Mouse (Mus musculus) midbrain, embryonic 16.5 days (tissue): ENCODE data around the gene Dcst1. TPM values are rescaled to one million over a fixed set of nuclear protein-coding genes. Genes with fewer than 3 reads are reported as not detected.

Experiments
- ATAC-seq: fragments of 200-750 bp; cut with Nextera tagmentation; 2 replicates; pipeline ENCODE4 v1.8.0; 2017; ENCODE audit warnings: moderate TSS enrichment
- H3K27ac ChIP-seq: fragments of 300-500 bp; sonication (generic); 2 replicates; pipeline ENCODE4 v1.5.1; 2014; ENCODE audit warnings: mild to moderate bottlenecking, low read length, mixed read lengths
- H3K27me3 ChIP-seq: fragments of 300-500 bp; sonication (generic); 2 replicates; pipeline ENCODE4 v1.6.1; 2014; ENCODE audit warnings: low read depth, low read length, mixed read lengths; ENCODE audit not compliant: control insufficient read depth, insufficient read depth
- H3K36me3 ChIP-seq: fragments of 300-500 bp; sonication (generic); 2 replicates; pipeline ENCODE4 v1.6.1; 2014; ENCODE audit warnings: mild to moderate bottlenecking, low read length, moderate library complexity, mixed read lengths; ENCODE audit not compliant: control insufficient read depth, insufficient read depth
- H3K4me1 ChIP-seq: fragments of 300-500 bp; sonication (generic); 2 replicates; pipeline ENCODE4 v1.6.1; 2014; ENCODE audit warnings: mild to moderate bottlenecking, low read length, mixed read lengths; ENCODE audit not compliant: control insufficient read depth, insufficient read depth
- H3K4me2 ChIP-seq: fragments of 300-500 bp; sonication (generic); 2 replicates; pipeline ENCODE4 v1.6.1; 2014; ENCODE audit warnings: mild to moderate bottlenecking, low read length, mixed read lengths
- H3K4me3 ChIP-seq: fragments of 300-500 bp; sonication (generic); 2 replicates; pipeline ENCODE4 v1.5.1; 2014; ENCODE audit warnings: low read depth, mild to moderate bottlenecking, low read length, moderate library complexity, mixed read lengths
- H3K9ac ChIP-seq: fragments of 300-500 bp; sonication (generic); 2 replicates; pipeline ENCODE4 v1.6.1; 2014; ENCODE audit warnings: low read depth, low read length, mixed read lengths
- H3K9me3 ChIP-seq: fragments of 300-500 bp; sonication (generic); replicated peaks from 2 replicates; pipeline ENCODE4 v1.6.1; 2014; ENCODE audit warnings: mild to moderate bottlenecking, low read length, mixed read lengths; ENCODE audit not compliant: control insufficient read depth, poor library complexity, severe bottlenecking
- WGBS: fragments of 180-500 bp; shearing (Covaris S2); extraction: QIAGEN DNeasy Blood & Tissue Kit; methylation state at CpG from one replicate; pipeline ENCODE4 v1.1.7; 2014; 5-methylcytosine and 5-hydroxymethylcytosine counted together
- polyA plus RNA-seq: library from polyadenylated mRNA; unstranded; fragments of >200 nt; fragmentation: Nextera tagmentation; extraction: Ambion mirVana; gene quantifications from 2 replicates; pipeline ENCODE4 v1.2.1, GENCODE M21; 2015

Dcst1 gene
- polyA plus RNA-seq, 1 experiment from 2014 or later = 0.98 TPM

GRCm38 (mm10) chr3:89395806-89396653 lies 31.0 kb upstream of the Dcst1 start:
- WGBS = under 1% methylated on average over 35 of the region's 44 CpGs
- Histone ChIP-seq H3K36me3 (no peaks in the 10 kb centered on the region), H3K27me3 (peaks cover 25% of the 10 kb centered on the region), H3K4me1 (peaks cover 57% of the 10 kb centered on the region), H3K9ac (peak overlapping the region; percentile 59), H3K4me3 (peak overlapping the region; percentile 38), H3K9me3 (no peaks in the 10 kb centered on the region), H3K4me2 (peak overlapping the region; percentile 99), H3K27ac (no peak overlapping the region)
- no peak for ATAC-seq

GRCm38 (mm10) chr3:89395419-89395805 lies 30.4 kb upstream of the Dcst1 start:
- Histone ChIP-seq H3K9ac (no peak overlapping the region; the same call in 1 of the 2 replicates), H3K4me3 (peak overlapping the region; percentile 55), H3K4me1 (peaks cover 60% of the 10 kb centered on the region), H3K9me3 (no peaks in the 10 kb centered on the region), H3K27me3 (peaks cover 25% of the 10 kb centered on the region), H3K36me3 (no peaks in the 10 kb centered on the region), H3K4me2 (peak overlapping the region; percentile 99), H3K27ac (no peak overlapping the region)
- ATAC-seq = no peak
- WGBS = 2% methylated on average over 10 of the region's 10 CpGs

- under 1% methylated on average over 12 of the region's 12 CpGs for WGBS
- Histone ChIP-seq H3K27me3 (peaks cover 25% of the 10 kb centered on the region), H3K4me1 (peaks cover 60% of the 10 kb centered on the region), H3K9ac (peak overlapping the region; percentile 54), H3K4me3 (peak overlapping the region; percentile 55), H3K27ac (no peak overlapping the region), H3K4me2 (peak overlapping the region; percentile 99), H3K36me3 (no peaks in the 10 kb centered on the region), H3K9me3 (no peaks in the 10 kb centered on the region)
- ATAC-seq = 0 out of 2 replicates have a peak, but pooled peaks have one; percentile 2
These were observed 29.8 kb upstream of the Dcst1 start for GRCm38 (mm10) chr3:89394894-89395256.

- ATAC-seq = peak; percentile 44
- Histone ChIP-seq H3K4me2 (peak within 1 kb of the TSS; percentile 99), H3K27ac (peak within 1 kb of the TSS; percentile 58), H3K4me3 (peak within 1 kb of the TSS; percentile 55), H3K9me3 (no peaks in the 10 kb centered on the region), H3K4me1 (peaks cover 60% of the 10 kb centered on the region), H3K9ac (peak within 1 kb of the TSS; percentile 65), H3K36me3 (no peaks in the 10 kb centered on the region), H3K27me3 (peaks cover 25% of the 10 kb centered on the region)
- under 1% methylated on average over 42 of the region's 42 CpGs for WGBS
These were observed 29.2 kb upstream of the Dcst1 start, which contains the start of gene Zbtb7b for GRCm38 (mm10) chr3:89394006-89394893. Gene Zbtb7b (minus strand): TSS chr3:89394776.

- under 1% methylated on average over 15 of the region's 15 CpGs for WGBS
- Histone ChIP-seq H3K4me1 (peaks cover 60% of the 10 kb centered on the region), H3K27ac (peak overlapping the region; percentile 58), H3K27me3 (peaks cover 25% of the 10 kb centered on the region), H3K9me3 (no peaks in the 10 kb centered on the region), H3K4me3 (peak overlapping the region; percentile 55), H3K4me2 (peak overlapping the region; percentile 99), H3K36me3 (no peaks in the 10 kb centered on the region), H3K9ac (peak overlapping the region; percentile 65)
- ATAC-seq = peak; percentile 93
These were observed 28.6 kb upstream of the Dcst1 start for GRCm38 (mm10) chr3:89393605-89394004.

GRCm38 (mm10) chr3:89392871-89393311 lies 27.8 kb upstream of the Dcst1 start:
- Histone ChIP-seq H3K9ac (peak overlapping the region; percentile 58), H3K36me3 (no peaks in the 10 kb centered on the region), H3K9me3 (no peaks in the 10 kb centered on the region), H3K4me1 (peaks cover 60% of the 10 kb centered on the region), H3K27me3 (peaks cover 25% of the 10 kb centered on the region), H3K4me2 (peak overlapping the region; percentile 99), H3K4me3 (peak overlapping the region; percentile 55), H3K27ac (no peak overlapping the region)
- no peak for ATAC-seq
- WGBS = under 1% methylated on average over 20 of the region's 24 CpGs

GRCm38 (mm10) chr3:89391663-89392511 lies 26.8 kb upstream of the Dcst1 start:
- Histone ChIP-seq H3K4me2 (peak overlapping the region; percentile 99), H3K4me1 (peaks cover 60% of the 10 kb centered on the region), H3K27me3 (peaks cover 25% of the 10 kb centered on the region), H3K36me3 (no peaks in the 10 kb centered on the region), H3K9me3 (no peaks in the 10 kb centered on the region), H3K27ac (0 out of 2 replicates have a peak overlapping the region, but pooled peaks have one; percentile 8), H3K9ac (peak overlapping the region; percentile 72), H3K4me3 (peak overlapping the region; percentile 55)
- under 1% methylated on average over 44 of the region's 56 CpGs for WGBS
- ATAC-seq = no peak
